Mouse (Mus musculus) liver, postnatal 0 days (tissue): ENCODE measurements at regions not wholly inside any gene's neighbourhood (a gene's known extent, or its start where the extent isn't known, plus 50 kb on each side); places are given as distances from the start of the nearest gene placed in this dataset.
A peak's percentile ranks its signal among the peaks of the same experiment; 100 is the strongest.

Experiments used
- ATAC-seq: fragments of 200-750 bp; cut with Nextera tagmentation; 2 replicates; pipeline ENCODE4 v1.8.0; 2017; ENCODE audit warnings: mild to moderate bottlenecking, moderate library complexity
- DNase-seq: peaks from one replicate; pipeline ENCODE4 v3.0.0-alpha.2; 2016
- H3K27ac ChIP-seq: fragments of 300-500 bp; sonication (generic); 2 replicates; pipeline ENCODE4 v1.5.1; 2014; ENCODE audit warnings: antibody characterized with exemption, moderate library complexity, mild to moderate bottlenecking, low read depth
- H3K27me3 ChIP-seq: fragments of 300-500 bp; sonication (generic); 2 replicates; pipeline ENCODE4 v1.6.1; 2014; ENCODE audit warnings: low read length, control low read depth, mixed read lengths; ENCODE audit not compliant: insufficient read depth
- H3K36me3 ChIP-seq: fragments of 300-500 bp; sonication (generic); replicated peaks from 2 replicates; pipeline ENCODE4 v1.6.1; 2014; ENCODE audit warnings: mild to moderate bottlenecking, control low read depth, low read length, moderate library complexity, mixed read lengths; ENCODE audit not compliant: insufficient read depth
- H3K4me1 ChIP-seq: fragments of 300-500 bp; sonication (generic); 2 replicates; pipeline ENCODE4 v1.6.1; 2014; ENCODE audit warnings: antibody characterized with exemption, mild to moderate bottlenecking, control low read depth; ENCODE audit not compliant: insufficient read depth
- H3K4me2 ChIP-seq: fragments of 300-500 bp; sonication (generic); 2 replicates; pipeline ENCODE4 v1.6.1; 2014; ENCODE audit warnings: low read depth, mild to moderate bottlenecking, low read length, moderate library complexity, mixed read lengths
- H3K4me3 ChIP-seq: fragments of 300-500 bp; sonication (generic); 2 replicates; pipeline ENCODE4 v1.5.1; 2014; ENCODE audit warnings: low read depth, low read length
- H3K9ac ChIP-seq: fragments of 300-500 bp; sonication (generic); replicated peaks from 2 replicates; pipeline ENCODE4 v1.6.1; 2014; ENCODE audit warnings: mild to moderate bottlenecking, moderate library complexity
- H3K9me3 ChIP-seq: fragments of 300-500 bp; sonication (generic); 2 replicates; pipeline ENCODE4 v1.6.1; 2016; ENCODE audit warnings: mild to moderate bottlenecking, control low read depth, low read length, mixed read lengths
- CTCF ChIP-seq: sonication (generic); IDR thresholded peaks from 2 replicates; pipeline ENCODE4 v1.5.1; 2016; ENCODE audit warnings: antibody characterized with exemption, low read depth
- EP300 ChIP-seq: IDR thresholded peaks from 2 replicates; pipeline ENCODE4 v1.6.1; 2016; ENCODE audit warnings: antibody characterized with exemption, low read depth, mild to moderate bottlenecking
- WGBS: fragments of 180-500 bp; shearing (Covaris S2); extraction: QIAGEN DNeasy Blood & Tissue Kit; methylation state at CpG from one replicate; pipeline ENCODE4 v1.1.7; 2014; ENCODE audit not compliant: insufficient replicate concordance; 5-methylcytosine and 5-hydroxymethylcytosine counted together

DNA sequence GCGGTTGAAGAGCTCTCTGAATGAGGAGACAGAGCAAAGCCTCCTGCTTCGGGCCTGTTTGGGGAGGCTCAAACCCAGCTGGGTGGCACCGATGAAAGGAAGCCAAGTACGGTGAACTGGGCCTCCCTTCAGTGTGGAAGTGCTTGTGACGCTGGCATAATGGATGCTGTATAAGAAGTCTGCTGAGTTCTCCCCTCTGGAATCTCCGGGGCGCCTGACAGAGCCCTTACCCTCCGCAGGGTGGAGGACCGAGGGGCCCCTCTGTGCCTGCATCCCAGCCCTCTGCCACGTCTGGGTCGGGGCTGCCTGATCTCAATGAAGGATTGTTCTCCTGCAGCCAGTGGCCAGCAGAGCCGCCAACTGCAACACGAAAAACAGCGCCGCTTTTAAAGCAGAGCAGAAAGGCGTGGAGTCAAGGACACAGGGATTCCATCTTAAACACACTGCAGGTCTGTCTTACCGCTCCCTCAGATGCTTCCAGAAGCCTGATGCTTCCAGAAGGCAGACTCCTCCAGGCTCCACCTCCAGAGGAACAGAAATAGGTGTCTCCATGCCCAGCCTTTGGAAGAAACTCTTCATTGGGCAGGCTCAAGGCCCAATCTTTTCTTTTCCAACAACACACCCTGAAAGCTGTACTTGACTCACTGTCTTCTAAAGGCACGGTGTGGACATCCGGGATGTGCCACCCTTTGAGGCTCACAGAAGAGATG is 71.1 kb upstream of the Fndc3b start:
- 57% methylated on average over 19 of the region's 19 CpGs for WGBS
- Histone ChIP-seq H3K4me2 (no peak overlapping the region), H3K9ac (no peak overlapping the region), H3K27me3 (no peaks in the 10 kb centered on the region), H3K4me3 (no peak overlapping the region), H3K27ac (no peak overlapping the region), H3K4me1 (no peaks in the 10 kb centered on the region; the same call in 1 of the 2 replicates), H3K36me3 (no peaks in the 10 kb centered on the region), H3K9me3 (no peaks in the 10 kb centered on the region)
- ATAC-seq (no peak), DNase-seq (no peak)
- TF ChIP-seq CTCF (no peak), EP300 (no peak)

DNA sequence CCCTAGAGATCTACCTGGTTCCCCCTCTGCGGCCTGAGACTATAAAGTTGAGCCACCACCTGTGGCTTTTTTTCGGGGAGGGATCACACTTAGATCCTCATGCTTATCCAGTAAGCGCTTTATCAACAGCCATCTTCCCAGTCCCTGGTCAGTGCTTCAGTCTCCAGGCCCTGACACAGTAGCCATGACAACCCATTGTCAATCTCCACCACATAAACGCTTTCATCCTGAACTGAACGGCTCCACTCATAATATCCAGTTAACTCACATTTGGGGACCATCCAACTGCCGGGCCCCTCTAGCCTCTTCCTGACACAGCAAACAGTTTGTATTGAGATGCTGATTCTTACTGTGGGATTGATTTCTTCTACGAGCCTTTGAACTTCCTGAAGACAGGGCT is 68.8 kb upstream of the Fndc3b start:
- TF ChIP-seq EP300 (no peak), CTCF (no peak)
- DNase-seq (no peak), ATAC-seq (no peak)

DNA sequence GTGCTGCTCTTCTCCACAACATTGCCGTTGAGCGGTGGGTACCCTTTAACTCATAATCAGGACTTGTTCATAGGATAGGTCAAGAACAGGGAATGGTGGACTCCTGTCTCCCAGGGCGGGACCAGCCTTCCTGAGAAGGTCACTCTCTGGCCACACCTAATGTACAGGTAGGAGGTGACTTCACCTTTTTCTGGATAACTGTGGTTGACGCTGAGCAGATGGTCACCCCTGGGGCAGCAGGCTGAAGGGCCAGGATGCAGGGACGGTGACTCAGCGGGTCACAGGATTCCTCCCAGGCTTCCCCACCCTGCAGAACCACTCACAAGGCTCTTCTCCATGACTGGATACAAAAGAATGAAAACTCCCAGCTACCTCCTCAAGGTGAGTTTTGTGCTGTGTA is 66.6 kb upstream of the Fndc3b start:
- Histone ChIP-seq H3K27me3 (no peaks in the 10 kb centered on the region), H3K4me3 (no peak overlapping the region), H3K27ac (no peak overlapping the region), H3K9ac (no peak overlapping the region), H3K36me3 (no peaks in the 10 kb centered on the region), H3K4me1 (no peaks in the 10 kb centered on the region), H3K9me3 (no peaks in the 10 kb centered on the region), H3K4me2 (no peak overlapping the region)
- 72% methylated on average over 6 of the region's 6 CpGs for WGBS
- no peak for ATAC-seq
- no peak for TF ChIP-seq EP300
- TF ChIP-seq CTCF = no peak
- DNase-seq = no peak

More for the DNA sequence above, 68.8 kb upstream of the Fndc3b start:
- Histone ChIP-seq H3K4me2 (no peak overlapping the region), H3K27ac (no peak overlapping the region), H3K9me3 (no peaks in the 10 kb centered on the region), H3K4me3 (no peak overlapping the region), H3K4me1 (no peaks in the 10 kb centered on the region), H3K36me3 (no peaks in the 10 kb centered on the region), H3K27me3 (no peaks in the 10 kb centered on the region), H3K9ac (no peak overlapping the region)
- 59% methylated on average over 7 of the region's 7 CpGs for WGBS

DNA sequence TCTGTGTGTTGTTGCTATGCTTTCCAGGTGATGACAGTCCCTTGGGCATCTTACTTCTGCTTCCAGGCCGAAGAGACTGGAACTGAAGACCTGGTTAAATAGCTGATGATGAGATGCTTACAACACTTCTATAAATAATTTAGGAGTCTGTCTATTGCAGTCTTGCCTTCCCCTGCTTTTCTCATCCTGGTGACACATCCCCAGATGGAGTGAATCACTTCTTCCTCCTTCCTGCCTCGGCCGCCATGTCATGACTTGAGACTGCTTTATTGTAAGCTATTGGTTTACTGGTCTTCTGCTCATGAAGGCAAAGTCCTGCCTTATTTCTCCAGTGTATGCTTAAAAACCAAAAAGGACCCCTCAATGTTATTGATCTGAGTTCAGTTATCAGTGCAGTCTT is 62.1 kb upstream of the Fndc3b start:
- Histone ChIP-seq H3K4me3 (no peak overlapping the region), H3K27me3 (no peaks in the 10 kb centered on the region), H3K9ac (no peak overlapping the region), H3K9me3 (no peaks in the 10 kb centered on the region), H3K4me1 (0 out of 2 replicates have a peak, but pooled peaks cover 2% of the 10 kb centered on the region), H3K4me2 (no peak overlapping the region), H3K36me3 (no peaks in the 10 kb centered on the region), H3K27ac (no peak overlapping the region)
- no peak for TF ChIP-seq EP300
- TF ChIP-seq CTCF = no peak
- 74% methylated on average over 3 of the region's 3 CpGs for WGBS
- no peak for ATAC-seq
- no peak for DNase-seq

DNA sequence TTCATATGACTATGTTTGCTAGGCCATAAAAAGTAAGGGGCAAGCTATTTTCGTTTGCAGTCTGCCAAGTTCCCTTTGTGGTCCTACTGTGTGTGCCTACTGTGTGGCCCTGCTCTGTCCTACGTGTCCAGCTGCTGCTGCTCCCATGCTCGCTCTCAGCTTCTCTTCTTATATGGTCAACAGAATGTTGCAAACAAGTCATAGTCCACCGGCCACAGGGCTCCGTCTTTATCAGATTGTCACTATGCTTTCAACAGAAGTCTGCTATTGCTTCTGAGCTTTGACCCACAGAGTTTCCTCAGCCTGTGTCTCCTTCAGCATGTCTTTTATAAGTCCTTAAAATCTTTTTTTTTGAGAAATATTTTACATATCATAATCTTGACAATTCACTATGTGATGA is 58.3 kb upstream of the Fndc3b start:
- Histone ChIP-seq H3K9ac (no peak overlapping the region), H3K4me1 (peaks cover 12% of the 10 kb centered on the region), H3K27ac (peak overlapping the region; percentile 60; the same call in 1 of the 2 replicates), H3K9me3 (no peaks in the 10 kb centered on the region), H3K4me2 (no peak overlapping the region), H3K36me3 (no peaks in the 10 kb centered on the region), H3K4me3 (no peak overlapping the region), H3K27me3 (no peaks in the 10 kb centered on the region)
- TF ChIP-seq CTCF = no peak
- TF ChIP-seq EP300 = no peak
- 54% methylated on average over 5 of the region's 5 CpGs for WGBS
- DNase-seq (no peak), ATAC-seq (no peak)

DNA sequence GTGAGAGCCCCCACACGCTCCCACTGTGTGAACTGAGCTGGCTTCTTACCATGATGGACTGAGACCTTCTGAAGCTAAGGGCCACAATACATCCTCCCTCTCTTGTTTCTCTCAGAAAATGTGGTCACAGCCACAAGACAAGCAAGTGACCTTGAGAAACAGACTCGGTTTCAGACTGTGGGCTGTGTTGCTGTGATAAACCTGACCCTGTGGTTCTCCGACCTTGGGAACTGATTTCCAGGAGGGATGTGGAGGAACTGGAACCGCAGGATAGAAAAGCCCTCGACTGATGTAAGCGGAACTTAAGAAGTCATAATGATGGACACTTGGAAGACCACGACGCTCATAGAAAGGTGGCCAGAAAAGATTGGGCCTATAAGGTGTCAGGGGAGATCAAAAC is 56.1 kb upstream of the Fndc3b start:
- Histone ChIP-seq H3K4me2 (no peak overlapping the region), H3K4me1 (peaks cover 12% of the 10 kb centered on the region), H3K27ac (peak overlapping the region; percentile 92), H3K36me3 (no peaks in the 10 kb centered on the region), H3K4me3 (no peak overlapping the region), H3K27me3 (no peaks in the 10 kb centered on the region), H3K9me3 (no peaks in the 10 kb centered on the region), H3K9ac (no peak overlapping the region)
- DNase-seq (no peak), ATAC-seq (no peak)
- TF ChIP-seq CTCF (no peak), EP300 (no peak)
- WGBS = 54% methylated on average over 8 of the region's 8 CpGs

DNA sequence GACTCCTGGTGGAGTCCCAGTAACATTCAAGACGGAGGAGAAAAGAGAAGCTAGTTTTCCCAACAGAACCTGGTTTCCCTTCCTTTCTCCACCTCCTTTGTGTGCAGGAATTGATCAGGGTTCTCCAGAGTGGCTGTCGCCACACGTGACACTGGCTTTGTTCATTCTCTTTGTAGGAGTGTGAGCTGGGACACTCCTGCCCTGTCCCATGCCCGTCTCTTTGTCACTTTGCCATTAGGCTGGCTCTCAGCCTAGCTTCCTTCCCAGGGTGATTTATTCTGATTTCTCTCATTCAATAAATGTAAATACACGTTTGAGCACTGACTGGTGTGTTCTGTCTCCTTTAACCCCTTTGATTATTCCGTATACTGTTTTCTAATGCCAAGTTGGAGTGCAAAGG is 55.3 kb upstream of the Fndc3b start:
- Histone ChIP-seq H3K4me1 (peaks cover 12% of the 10 kb centered on the region), H3K27ac (peak overlapping the region; percentile 92), H3K4me2 (0 out of 2 replicates have a peak overlapping the region, but pooled peaks have one; percentile 20), H3K9ac (no peak overlapping the region), H3K27me3 (no peaks in the 10 kb centered on the region), H3K9me3 (no peaks in the 10 kb centered on the region), H3K36me3 (no peaks in the 10 kb centered on the region), H3K4me3 (no peak overlapping the region)
- no peak for DNase-seq
- ATAC-seq = peak; percentile 79
- 45% methylated on average over 6 of the region's 6 CpGs for WGBS
- TF ChIP-seq CTCF (no peak), EP300 (no peak)
